Mouse (Mus musculus) forebrain, embryonic 10.5 days (tissue): ENCODE measurements around the gene Bmpr2. TPM values are rescaled to one million over a fixed set of nuclear protein-coding genes. Genes with fewer than 3 reads are reported as not detected.

Experiments used
- DNase-seq: peaks from one replicate; pipeline ENCODE4 v3.0.0-alpha.2; 2017; ENCODE audit warnings: low spot score; ENCODE audit errors: extremely low spot score
- H3K27ac ChIP-seq: fragments of 300-500 bp; sonication (generic); 2 replicates; pipeline ENCODE4 v1.5.1; 2016; ENCODE audit warnings: mild to moderate bottlenecking
- H3K27me3 ChIP-seq: fragments of 300-500 bp; sonication (generic); 2 replicates; pipeline ENCODE4 v1.6.1; 2016; ENCODE audit warnings: mild to moderate bottlenecking; ENCODE audit not compliant: poor library complexity, severe bottlenecking
- H3K36me3 ChIP-seq: fragments of 300-500 bp; sonication (generic); replicated peaks from 2 replicates; pipeline ENCODE4 v1.6.1; 2016; ENCODE audit warnings: mild to moderate bottlenecking, moderate library complexity
- H3K4me1 ChIP-seq: fragments of 300-500 bp; sonication (generic); 2 replicates; pipeline ENCODE4 v1.6.1; 2016
- H3K4me3 ChIP-seq: fragments of 300-500 bp; sonication (generic); 2 replicates; pipeline ENCODE4 v1.5.1; 2016; ENCODE audit warnings: mild to moderate bottlenecking, moderate library complexity
- H3K9me3 ChIP-seq: fragments of 300-500 bp; sonication (generic); 2 replicates; pipeline ENCODE4 v1.6.1; 2016; ENCODE audit warnings: mild to moderate bottlenecking, moderate library complexity
- WGBS: fragments of 180-500 bp; shearing (Covaris S2); methylation state at CpG from one replicate; pipeline ENCODE4 v1.1.7; 2016; 5-methylcytosine and 5-hydroxymethylcytosine counted together
- polyA plus RNA-seq: library from polyadenylated mRNA; unstranded; fragments of >200 nt; fragmentation: Nextera tagmentation; extraction: Ambion mirVana; gene quantifications from 2 replicates; pipeline ENCODE4 v1.2.1, GENCODE M21; 2016

Gene Bmpr2
- polyA plus RNA-seq, 1 experiment from 2014 or later: 5.9 TPM

- WGBS: 93% methylated on average over 3 of the region's 3 CpGs
- H3K27me3 ChIP-seq: no peaks in the 10 kb centered on the region
- H3K36me3 ChIP-seq: no peaks in the 10 kb centered on the region
- no peaks in the 10 kb centered on the region for H3K9me3 ChIP-seq
- H3K4me1 ChIP-seq: peaks cover 4% of the 10 kb centered on the region; the same call in 1 of the 2 replicates
- no peak overlapping the region for H3K4me3 ChIP-seq
- DNase-seq: no peak
- no peak overlapping the region for H3K27ac ChIP-seq
Measured at GRCm38 (mm10) chr1:59926021-59926672, 162.9 kb downstream of the Bmpr2 start.

- WGBS: 88% methylated on average over 2 of the region's 2 CpGs
- H3K27ac ChIP-seq: no peak overlapping the region
- no peak for DNase-seq
- H3K4me1 ChIP-seq: peaks cover 4% of the 10 kb centered on the region; the same call in 1 of the 2 replicates
- no peak overlapping the region for H3K4me3 ChIP-seq
- H3K36me3 ChIP-seq: no peaks in the 10 kb centered on the region
- H3K27me3 ChIP-seq: no peaks in the 10 kb centered on the region
- no peaks in the 10 kb centered on the region for H3K9me3 ChIP-seq
Measured at GRCm38 (mm10) chr1:59927131-59927680, 164.0 kb downstream of the Bmpr2 start.

Other genes starting within 250 kb of the Bmpr2 start
- 0.76 and 1.3 TPM in 2 replicates for gene Gm973, start 247.1 kb upstream of the Bmpr2 start, polyA plus RNA-seq
- gene Sumo1, start 92.6 kb upstream of the Bmpr2 start, polyA plus RNA-seq: 560 and 574 TPM in 2 replicates
- 355 and 367 TPM in 2 replicates for gene Nop58, start 78.4 kb upstream of the Bmpr2 start, polyA plus RNA-seq
- 9.1 TPM in 2 replicates for gene Fam117b, start 149.6 kb downstream of the Bmpr2 start, polyA plus RNA-seq